Mouse (Mus musculus) heart, embryonic 10.5 days (tissue): ENCODE data around the gene Gnptab. TPM values are rescaled to one million over a fixed set of nuclear protein-coding genes. Genes with fewer than 3 reads are reported as not detected.
A peak's percentile ranks its signal among the peaks of the same experiment; 100 is the strongest.

Experiments used
- DNase-seq: peaks from one replicate; pipeline ENCODE4 v3.0.0-alpha.2; 2017; ENCODE audit warnings: low spot score
- H3K27ac ChIP-seq: fragments of 300-500 bp; sonication (generic); 2 replicates; pipeline ENCODE4 v1.5.1; 2016; ENCODE audit warnings: mild to moderate bottlenecking
- H3K27me3 ChIP-seq: fragments of 300-500 bp; sonication (generic); 2 replicates; pipeline ENCODE4 v1.6.1; 2016; ENCODE audit warnings: mild to moderate bottlenecking; ENCODE audit not compliant: poor library complexity, insufficient read depth, severe bottlenecking
- H3K36me3 ChIP-seq: fragments of 300-500 bp; sonication (generic); 2 replicates; pipeline ENCODE4 v1.6.1; 2016; ENCODE audit warnings: mild to moderate bottlenecking, moderate library complexity
- H3K4me1 ChIP-seq: fragments of 300-500 bp; sonication (generic); 2 replicates; pipeline ENCODE4 v1.6.1; 2016; ENCODE audit warnings: mild to moderate bottlenecking
- H3K4me3 ChIP-seq: fragments of 300-500 bp; sonication (generic); 2 replicates; pipeline ENCODE4 v1.5.1; 2016; ENCODE audit warnings: mild to moderate bottlenecking, moderate library complexity
- H3K9me3 ChIP-seq: fragments of 300-500 bp; sonication (generic); 2 replicates; pipeline ENCODE4 v1.6.1; 2016; ENCODE audit warnings: mild to moderate bottlenecking, moderate library complexity
- WGBS: fragments of 180-500 bp; shearing (Covaris S2); methylation state at CpG from one replicate; pipeline ENCODE4 v1.1.7; 2016; 5-methylcytosine and 5-hydroxymethylcytosine counted together
- polyA plus RNA-seq: library from polyadenylated mRNA; unstranded; fragments of >200 nt; fragmentation: Nextera tagmentation; extraction: Ambion mirVana; gene quantifications from 2 replicates; pipeline ENCODE4 v1.2.1, GENCODE M21; 2016

Gnptab gene
- polyA plus RNA-seq, 1 experiment from 2014 or later: 8.2 TPM

- 56% methylated on average over 4 of the region's 4 CpGs for WGBS
- Histone ChIP-seq H3K36me3 (no peaks in the 10 kb centered on the region), H3K27me3 (no peaks in the 10 kb centered on the region), H3K27ac (no peak overlapping the region), H3K4me3 (no peak overlapping the region), H3K9me3 (no peaks in the 10 kb centered on the region), H3K4me1 (peaks cover 33% of the 10 kb centered on the region)
- DNase-seq: no peak
Observed at GRCm38 (mm10) chr10:88383479-88383878, 4.5 kb downstream of the Gnptab start.

- Histone ChIP-seq H3K4me3 (no peak overlapping the region), H3K27me3 (no peaks in the 10 kb centered on the region), H3K9me3 (no peaks in the 10 kb centered on the region), H3K27ac (no peak overlapping the region), H3K36me3 (no peaks in the 10 kb centered on the region), H3K4me1 (peaks cover 35% of the 10 kb centered on the region)
- 45% methylated on average over 5 of the region's 5 CpGs for WGBS
- DNase-seq: no peak
Observed at GRCm38 (mm10) chr10:88384081-88384480, 5.1 kb downstream of the Gnptab start.

- no peak overlapping the region for H3K27ac ChIP-seq
- peaks cover 43% of the 10 kb centered on the region for H3K4me1 ChIP-seq
- H3K4me3 ChIP-seq: no peak overlapping the region
- no peaks in the 10 kb centered on the region for H3K9me3 ChIP-seq
- no peaks in the 10 kb centered on the region for H3K27me3 ChIP-seq
- no peaks in the 10 kb centered on the region for H3K36me3 ChIP-seq
- no peak for DNase-seq
- 88% methylated on average over 11 of the region's 11 CpGs for WGBS
Observed at GRCm38 (mm10) chr10:88385290-88385689, 6.4 kb downstream of the Gnptab start.

GRCm38 (mm10) chr10:88385758-88386157 lies 6.8 kb downstream of the Gnptab start:
- 18% methylated on average over 6 of the region's 6 CpGs for WGBS
- Histone ChIP-seq H3K4me3 (no peak overlapping the region), H3K4me1 (peaks cover 43% of the 10 kb centered on the region), H3K27ac (no peak overlapping the region), H3K27me3 (no peaks in the 10 kb centered on the region), H3K36me3 (no peaks in the 10 kb centered on the region), H3K9me3 (no peaks in the 10 kb centered on the region)
- no peak for DNase-seq

- Histone ChIP-seq H3K9me3 (no peaks in the 10 kb centered on the region), H3K27ac (no peak overlapping the region), H3K36me3 (no peaks in the 10 kb centered on the region), H3K27me3 (no peaks in the 10 kb centered on the region), H3K4me1 (peaks cover 43% of the 10 kb centered on the region), H3K4me3 (no peak overlapping the region)
- no peak for DNase-seq
- WGBS: 72% methylated on average over 6 of the region's 6 CpGs
Observed at GRCm38 (mm10) chr10:88386251-88386650, 7.3 kb downstream of the Gnptab start.

GRCm38 (mm10) chr10:88389576-88389975 lies 10.6 kb downstream of the Gnptab start:
- Histone ChIP-seq H3K9me3 (no peaks in the 10 kb centered on the region), H3K4me1 (peaks cover 29% of the 10 kb centered on the region), H3K27ac (peak overlapping the region; percentile 42; the same call in 1 of the 2 replicates), H3K36me3 (0 out of 2 replicates have a peak, but pooled peaks cover 2% of the 10 kb centered on the region), H3K27me3 (no peaks in the 10 kb centered on the region), H3K4me3 (no peak overlapping the region)
- WGBS: 10% methylated on average over 4 of the region's 4 CpGs
- DNase-seq: no peak

- H3K27ac ChIP-seq: 0 out of 2 replicates have a peak overlapping the region, but pooled peaks have one; percentile 22
- peaks cover 29% of the 10 kb centered on the region for H3K4me1 ChIP-seq
- no peaks in the 10 kb centered on the region for H3K9me3 ChIP-seq
- DNase-seq: no peak
- H3K27me3 ChIP-seq: no peaks in the 10 kb centered on the region
- 47% methylated on average over 10 of the region's 10 CpGs for WGBS
- H3K4me3 ChIP-seq: no peak overlapping the region
- H3K36me3 ChIP-seq: 0 out of 2 replicates have a peak, but pooled peaks cover 2% of the 10 kb centered on the region
Observed at GRCm38 (mm10) chr10:88390096-88390790, 11.3 kb downstream of the Gnptab start.

GRCm38 (mm10) chr10:88391495-88391894 lies 12.6 kb downstream of the Gnptab start:
- Histone ChIP-seq H3K27me3 (no peaks in the 10 kb centered on the region), H3K36me3 (0 out of 2 replicates have a peak, but pooled peaks cover 2% of the 10 kb centered on the region), H3K9me3 (no peaks in the 10 kb centered on the region), H3K4me3 (no peak overlapping the region), H3K4me1 (peaks cover 19% of the 10 kb centered on the region), H3K27ac (no peak overlapping the region)
- 91% methylated on average over 9 of the region's 9 CpGs for WGBS
- DNase-seq: no peak

GRCm38 (mm10) chr10:88392181-88392847 lies 13.4 kb downstream of the Gnptab start:
- no peak overlapping the region for H3K4me3 ChIP-seq
- H3K36me3 ChIP-seq: 0 out of 2 replicates have a peak, but pooled peaks cover 2% of the 10 kb centered on the region
- 80% methylated on average over 9 of the region's 9 CpGs for WGBS
- no peaks in the 10 kb centered on the region for H3K9me3 ChIP-seq
- H3K27me3 ChIP-seq: no peaks in the 10 kb centered on the region
- no peak for DNase-seq
- peaks cover 19% of the 10 kb centered on the region for H3K4me1 ChIP-seq
- H3K27ac ChIP-seq: no peak overlapping the region

GRCm38 (mm10) chr10:88398668-88399243 lies 19.8 kb downstream of the Gnptab start:
- Histone ChIP-seq H3K4me1 (no peaks in the 10 kb centered on the region), H3K36me3 (peaks cover 9% of the 10 kb centered on the region; the same call in 1 of the 2 replicates)

GRCm38 (mm10) chr10:88399271-88399670 lies 20.3 kb downstream of the Gnptab start:
- no peaks in the 10 kb centered on the region for H3K4me1 ChIP-seq
- DNase-seq: no peak
- no peaks in the 10 kb centered on the region for H3K27me3 ChIP-seq
- no peaks in the 10 kb centered on the region for H3K9me3 ChIP-seq
- H3K4me3 ChIP-seq: no peak overlapping the region
- H3K27ac ChIP-seq: no peak overlapping the region
- WGBS: 88% methylated on average over 5 of the region's 5 CpGs
- H3K36me3 ChIP-seq: peaks cover 9% of the 10 kb centered on the region; the same call in 1 of the 2 replicates

More at GRCm38 (mm10) chr10:88398668-88399243, 19.8 kb downstream of the Gnptab start:
- Histone ChIP-seq H3K4me3 (no peak overlapping the region), H3K9me3 (no peaks in the 10 kb centered on the region), H3K27ac (no peak overlapping the region), H3K27me3 (no peaks in the 10 kb centered on the region)
- WGBS: 82% methylated on average over 6 of the region's 6 CpGs
- no peak for DNase-seq

GRCm38 (mm10) chr10:88403021-88403420 lies 24.1 kb downstream of the Gnptab start:
- H3K36me3 ChIP-seq: peaks cover 9% of the 10 kb centered on the region; the same call in 1 of the 2 replicates
- H3K4me1 ChIP-seq: peaks cover 2% of the 10 kb centered on the region; the same call in 1 of the 2 replicates
- no peaks in the 10 kb centered on the region for H3K9me3 ChIP-seq
- no peak overlapping the region for H3K4me3 ChIP-seq
- H3K27me3 ChIP-seq: no peaks in the 10 kb centered on the region
- WGBS: 93% methylated on average over 4 of the region's 4 CpGs
- no peak for DNase-seq
- H3K27ac ChIP-seq: no peak overlapping the region

- WGBS: 82% methylated on average over 6 of the region's 6 CpGs
- no peak for DNase-seq
- H3K4me1 ChIP-seq: peaks cover 2% of the 10 kb centered on the region; the same call in 1 of the 2 replicates
- H3K27ac ChIP-seq: no peak overlapping the region
- no peaks in the 10 kb centered on the region for H3K9me3 ChIP-seq
- no peaks in the 10 kb centered on the region for H3K27me3 ChIP-seq
- H3K4me3 ChIP-seq: no peak overlapping the region
- peaks cover 9% of the 10 kb centered on the region; the same call in 1 of the 2 replicates for H3K36me3 ChIP-seq
Observed at GRCm38 (mm10) chr10:88404220-88404619, 25.3 kb downstream of the Gnptab start.
